Mouse (Mus musculus) ES-Bruce4 (cell line): ENCODE results near the gene Fam173b. TPM values are rescaled to one million over a fixed set of nuclear protein-coding genes. Genes with fewer than 3 reads are reported as not detected.

Source experiments
- H3K27ac ChIP-seq: 2 replicates; pipeline ENCODE4 v1.5.1; 2012; ENCODE audit warnings: low read length, inconsistent platforms; ENCODE audit not compliant: insufficient read depth
- H3K27me3 ChIP-seq: 2 replicates; pipeline ENCODE4 v1.6.1; 2012; ENCODE audit warnings: mild to moderate bottlenecking, low read length, inconsistent platforms; ENCODE audit not compliant: control insufficient read depth, poor library complexity, insufficient read depth, severe bottlenecking
- H3K36me3 ChIP-seq: 2 replicates; pipeline ENCODE4 v1.6.1; 2012; ENCODE audit warnings: inconsistent platforms, mild to moderate bottlenecking, low read length, moderate library complexity; ENCODE audit not compliant: control insufficient read depth, poor library complexity, insufficient read depth, severe bottlenecking
- H3K4me1 ChIP-seq: one replicate; pipeline ENCODE4 v1.8.1; 2011; ENCODE audit warnings: low read length; ENCODE audit not compliant: control insufficient read depth, insufficient read depth
- H3K4me3 ChIP-seq: 2 replicates; pipeline ENCODE4 v1.5.1; 2011; ENCODE audit warnings: low read depth, mild to moderate bottlenecking, low read length
- H3K9ac ChIP-seq: 2 replicates; pipeline ENCODE4 v1.6.1; 2012; ENCODE audit warnings: low read depth, mild to moderate bottlenecking, inconsistent platforms; ENCODE audit not compliant: poor library complexity, severe bottlenecking
- H3K9me3 ChIP-seq: replicated peaks from 2 replicates; pipeline ENCODE4 v1.6.1; 2012; ENCODE audit warnings: mild to moderate bottlenecking, low read length, inconsistent platforms; ENCODE audit not compliant: control insufficient read depth, poor library complexity, insufficient read depth, severe bottlenecking
- CTCF ChIP-seq: IDR thresholded peaks from one replicate; pipeline ENCODE4 v1.8.1; 2011; ENCODE audit warnings: low read depth, low read length
- EP300 ChIP-seq: IDR thresholded peaks from 2 replicates; pipeline ENCODE4 v1.6.1; 2011; ENCODE audit warnings: low read depth, low read length; ENCODE audit not compliant: insufficient read depth
- POLR2A ChIP-seq: IDR thresholded peaks from one replicate; pipeline ENCODE4 v1.8.1; 2011; ENCODE audit warnings: low read length; ENCODE audit not compliant: insufficient read depth
- polyA plus RNA-seq: library from polyadenylated mRNA; stranded (reverse); fragments of >200 nt; gene quantifications from 2 replicates; pipeline ENCODE4 v1.2.4, GENCODE M21; 2011; ENCODE audit warnings: low read depth; ENCODE audit not compliant: missing spikeins, insufficient read depth, insufficient read length

Fam173b gene
- polyA plus RNA-seq, 1 experiment, result 6.5 TPM

GRCm38 (mm10) chr15:31583304-31584085 is 18.2 kb upstream of the Fam173b start:
- Histone ChIP-seq H3K27ac (no peak overlapping the region), H3K4me3 (no peak overlapping the region), H3K27me3 (no peaks in the 10 kb centered on the region), H3K36me3 (no peaks in the 10 kb centered on the region), H3K9ac (no peak overlapping the region), H3K4me1 (no peaks in the 10 kb centered on the region), H3K9me3 (no peaks in the 10 kb centered on the region)
- TF ChIP-seq POLR2A, result no peak
- TF ChIP-seq EP300, result no peak
- TF ChIP-seq CTCF, result no peak

GRCm38 (mm10) chr15:31585238-31585637 is 16.4 kb upstream of the Fam173b start:
- Histone ChIP-seq H3K9ac (no peak overlapping the region), H3K27ac (no peak overlapping the region), H3K36me3 (peaks cover 6% of the 10 kb centered on the region), H3K4me3 (no peak overlapping the region), H3K9me3 (no peaks in the 10 kb centered on the region), H3K27me3 (no peaks in the 10 kb centered on the region), H3K4me1 (no peaks in the 10 kb centered on the region)
- no peak for TF ChIP-seq POLR2A
- no peak for TF ChIP-seq CTCF
- no peak for TF ChIP-seq EP300

- TF ChIP-seq EP300 (no peak), POLR2A (no peak), CTCF (no peak)
- no peak overlapping the region for H3K27ac ChIP-seq
- no peaks in the 10 kb centered on the region for H3K9me3 ChIP-seq
- H3K36me3 ChIP-seq, result peaks cover 15% of the 10 kb centered on the region
- no peak overlapping the region for H3K4me3 ChIP-seq
- H3K9ac ChIP-seq, result no peak overlapping the region
- H3K4me1 ChIP-seq, result no peaks in the 10 kb centered on the region
- no peaks in the 10 kb centered on the region for H3K27me3 ChIP-seq
Observed at GRCm38 (mm10) chr15:31586088-31586487, 15.6 kb upstream of the Fam173b start.

GRCm38 (mm10) chr15:31586519-31586918 is 15.1 kb upstream of the Fam173b start:
- peaks cover 19% of the 10 kb centered on the region for H3K36me3 ChIP-seq
- no peaks in the 10 kb centered on the region for H3K27me3 ChIP-seq
- no peak overlapping the region for H3K4me3 ChIP-seq
- no peaks in the 10 kb centered on the region for H3K9me3 ChIP-seq
- H3K27ac ChIP-seq, result no peak overlapping the region
- no peak overlapping the region for H3K9ac ChIP-seq
- no peak for TF ChIP-seq POLR2A
- TF ChIP-seq CTCF, result peak; percentile 98
- no peak for TF ChIP-seq EP300
- no peaks in the 10 kb centered on the region for H3K4me1 ChIP-seq

GRCm38 (mm10) chr15:31587789-31588188 is 13.9 kb upstream of the Fam173b start:
- TF ChIP-seq EP300 (no peak), CTCF (no peak), POLR2A (no peak)
- no peaks in the 10 kb centered on the region for H3K4me1 ChIP-seq
- H3K36me3 ChIP-seq, result peaks cover 32% of the 10 kb centered on the region
- H3K9ac ChIP-seq, result no peak overlapping the region
- H3K9me3 ChIP-seq, result no peaks in the 10 kb centered on the region
- no peaks in the 10 kb centered on the region for H3K27me3 ChIP-seq
- H3K27ac ChIP-seq, result no peak overlapping the region
- H3K4me3 ChIP-seq, result no peak overlapping the region

DNA sequence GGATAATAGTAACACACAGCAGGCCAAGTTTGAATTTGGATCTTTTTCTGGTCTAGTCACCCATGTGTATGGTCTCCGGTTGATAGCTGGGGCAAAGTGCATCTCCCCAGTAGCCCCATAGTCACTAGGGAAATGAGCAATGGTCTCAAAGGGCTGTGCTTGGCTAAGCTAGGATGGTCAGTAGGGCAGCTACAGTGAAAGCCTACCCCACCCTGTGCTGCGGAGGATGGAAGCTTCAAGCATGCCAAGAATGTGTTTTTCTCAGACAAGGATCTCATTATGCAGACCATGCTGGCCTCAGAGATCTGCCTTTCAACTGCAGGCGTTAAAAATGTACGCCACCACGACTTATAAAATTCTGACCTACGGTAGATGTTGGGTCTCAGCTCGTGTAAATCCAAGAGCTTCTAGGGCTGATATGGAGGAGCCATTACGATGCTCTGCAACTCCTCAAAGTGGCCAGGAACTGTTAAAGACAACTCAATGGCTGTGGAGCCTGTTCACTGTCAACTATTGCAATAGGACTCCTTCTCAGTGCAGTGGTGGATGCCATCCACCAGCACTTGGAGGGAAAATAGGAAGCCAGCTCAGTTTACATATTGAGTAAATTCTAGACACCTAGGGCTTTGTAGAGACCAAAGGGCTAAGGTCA is 12.5 kb upstream of the Fam173b start:
- TF ChIP-seq POLR2A (no peak), CTCF (no peak), EP300 (no peak)
- peaks cover 45% of the 10 kb centered on the region for H3K36me3 ChIP-seq
- no peaks in the 10 kb centered on the region for H3K9me3 ChIP-seq
- H3K27me3 ChIP-seq, result no peaks in the 10 kb centered on the region
- H3K9ac ChIP-seq, result no peak overlapping the region
- no peak overlapping the region for H3K27ac ChIP-seq
- H3K4me3 ChIP-seq, result no peak overlapping the region
- no peaks in the 10 kb centered on the region for H3K4me1 ChIP-seq
